Comparison of ENCODE assay signal across 9 mouse cellular contexts in genomic region chr14:59605671-59606353, GRCm38 (mm10). TPM values are rescaled to one million over a fixed set of nuclear protein-coding genes. Genes with fewer than 3 reads are reported as not detected.
DNase-seq lines count a peak whose midpoint lies in the region; ATAC-seq and TF ChIP-seq lines count a peak whose summit lies in the region.
"Had no signal": no experiment of that assay in that cellular context is flagged by ENCODE, and none has a peak within 500 bp of the region (broad histone marks: within the 10 kb centered on the region; RNA-seq: fewer than 3 reads in every experiment).

No protein-coding gene starts in this region.

- H3K4me2 ChIP-seq in liver, embryonic 11.5 days, result no peak overlapping the region
- no peak overlapping the region for H3K4me2 ChIP-seq in hindbrain, embryonic 13.5 days
- H3K4me2 ChIP-seq: lung, embryonic 15.5 days had no signal

- WGBS in liver, adult 2 months, result 16% methylated on average over 5 of the region's 5 CpGs
- WGBS in liver, embryonic 11.5 days, result 22% methylated on average over 5 of the region's 5 CpGs
- 22% methylated on average over 5 of the region's 5 CpGs for WGBS in forebrain, embryonic 10.5 days
- WGBS in hindbrain, embryonic 13.5 days, result 22% methylated on average over 5 of the region's 5 CpGs

- H3K36me3 ChIP-seq in liver, adult 2 months (ENCODE audit: control insufficient read depth, insufficient read depth, low read length), result no peaks in the 10 kb centered on the region
- no peaks in the 10 kb centered on the region for H3K36me3 ChIP-seq in liver, embryonic 11.5 days (ENCODE audit: control insufficient read depth, insufficient read depth, low read length)
- H3K36me3 ChIP-seq in forebrain, embryonic 10.5 days (replicated peaks), result no peaks in the 10 kb centered on the region
- no peaks in the 10 kb centered on the region for H3K36me3 ChIP-seq in hindbrain, embryonic 13.5 days
- H3K36me3 ChIP-seq: lung, embryonic 15.5 days had no signal

- no peak overlapping the region for H3K4me3 ChIP-seq in liver, adult 2 months (ENCODE audit: insufficient read depth, low read depth, low read length)
- no peak overlapping the region for H3K4me3 ChIP-seq in liver, embryonic 11.5 days (ENCODE audit: low read depth, low read length)
- H3K4me3 ChIP-seq in forebrain, embryonic 10.5 days, result no peak overlapping the region
- no peak overlapping the region for H3K4me3 ChIP-seq in hindbrain, embryonic 13.5 days
- H3K4me3 ChIP-seq: lung, embryonic 15.5 days had no signal

- H3K9me3 ChIP-seq in liver, embryonic 11.5 days (ENCODE audit: control insufficient read depth, low read length), result no peaks in the 10 kb centered on the region
- no peaks in the 10 kb centered on the region for H3K9me3 ChIP-seq in forebrain, embryonic 10.5 days
- H3K9me3 ChIP-seq in hindbrain, embryonic 13.5 days, result no peaks in the 10 kb centered on the region
- H3K9me3 ChIP-seq: lung, embryonic 15.5 days had no signal

- TF ChIP-seq CTCF in liver, adult 2 months (IDR thresholded peaks at IDR 0.05; ENCODE audit: low read depth, low read length), result peak; percentile 60

- no peak overlapping the region for H3K27ac ChIP-seq in liver, adult 2 months (replicated peaks; ENCODE audit: insufficient read depth, low read depth, low read length)
- H3K27ac ChIP-seq in liver, embryonic 11.5 days (ENCODE audit: low read depth, low read length), result no peak overlapping the region
- H3K27ac ChIP-seq in forebrain, embryonic 10.5 days, result no peak overlapping the region
- H3K27ac ChIP-seq in hindbrain, embryonic 13.5 days, result no peak overlapping the region
- H3K27ac ChIP-seq: lung, embryonic 15.5 days had no signal

- DNase-seq in liver, adult 2 months (ENCODE audit: extremely low read depth, low read depth, low spot score), result peak; percentile 41
- DNase-seq in liver, embryonic 11.5 days (ENCODE audit: low spot score), result no peak
- DNase-seq in c-Kit-negative CD71-positive TER-119-positive erythroid progenitor cells, embryonic 14.5 days (ENCODE audit: low read depth, low spot score), result peak; percentile 20
- DNase-seq in forebrain, embryonic 10.5 days (ENCODE audit: extremely low spot score, low spot score), result peak; percentile 68
- peak; percentile 56 to 62 for DNase-seq in left cerebral cortex, postnatal 25 days (ENCODE audit: low spot score in 2 of 2)
- DNase-seq in testis, postnatal 10 days (ENCODE audit: low spot score), result peak; percentile 92

- no peak overlapping the region for H3K9ac ChIP-seq in liver, adult 2 months (ENCODE audit: low read depth, low read length)
- no peak overlapping the region for H3K9ac ChIP-seq in liver, embryonic 11.5 days (ENCODE audit: low read depth, low read length)
- H3K9ac ChIP-seq in hindbrain, embryonic 13.5 days, result no peak overlapping the region
- H3K9ac ChIP-seq: lung, embryonic 15.5 days had no signal

- intact Hi-C loops in left cerebral cortex, postnatal 25 days (cut with DNase I), result loop anchor here (1.0 kb wide), 1 partner anchor 410 kb away; no protein-coding TSS in a partner anchor

- no peaks in the 10 kb centered on the region for H3K79me2 ChIP-seq in liver, adult 2 months (ENCODE audit: control insufficient read depth, insufficient read depth, low read length)

- TF ChIP-seq POLR2A in liver, adult 2 months (IDR thresholded peaks at IDR 0.05; ENCODE audit: extremely low read depth, insufficient read depth, low read length), result no peak

- no peak for ATAC-seq in liver, embryonic 11.5 days (replicated peaks; ENCODE audit: low FRiP score)
- ATAC-seq in hindbrain, embryonic 13.5 days (ENCODE audit: low FRiP score), result 0 out of 2 replicates have a peak, but pooled peaks have one; percentile 46
- peak; percentile 62; the same call in 1 of the 2 replicates for ATAC-seq in monocyte, adult 5-6 weeks (replicated peaks; ENCODE audit: insufficient number of reproducible peaks, low FRiP score, low TSS enrichment, poor library complexity, severe bottlenecking)

- H3K4me1 ChIP-seq in liver, adult 2 months (ENCODE audit: control insufficient read depth, insufficient read depth, low read length), result no peaks in the 10 kb centered on the region
- H3K4me1 ChIP-seq in liver, embryonic 11.5 days (replicated peaks; ENCODE audit: control insufficient read depth, insufficient read depth, low read length), result no peaks in the 10 kb centered on the region
- H3K4me1 ChIP-seq in forebrain, embryonic 10.5 days, result peaks cover 13% of the 10 kb centered on the region
- no peaks in the 10 kb centered on the region for H3K4me1 ChIP-seq in hindbrain, embryonic 13.5 days (replicated peaks)
- H3K4me1 ChIP-seq: lung, embryonic 15.5 days had no signal

- no peaks in the 10 kb centered on the region for H3K27me3 ChIP-seq in liver, adult 2 months (ENCODE audit: control insufficient read depth, insufficient read depth, low read length)
- H3K27me3 ChIP-seq in liver, embryonic 11.5 days (replicated peaks; ENCODE audit: control insufficient read depth, insufficient read depth, low read length), result no peaks in the 10 kb centered on the region
- peaks cover 12% of the 10 kb centered on the region for H3K27me3 ChIP-seq in forebrain, embryonic 10.5 days (ENCODE audit: poor library complexity, severe bottlenecking)
- H3K27me3 ChIP-seq in hindbrain, embryonic 13.5 days, result peaks cover 23% of the 10 kb centered on the region
- H3K27me3 ChIP-seq: lung, embryonic 15.5 days had no signal

RNA-seq across cellular contexts. Expression of gene Cdadc1, which starts 8.1 kb away (rescaled TPM):
- 27.5 and 31.3 TPM in 2 replicates for total RNA-seq in liver, adult 2 months (2014; rRNA removed)
- 11.1 and 11.9 TPM in 2 replicates for polyA plus RNA-seq in liver, adult 2 months (2012; rRNA removed)
- polyA plus RNA-seq in liver, embryonic 11.5 days (2014; fragmentation: Nextera tagmentation; extraction: Ambion mirVana), result 25.8 and 30.0 TPM in 2 replicates
- polyA plus RNA-seq in forebrain, embryonic 10.5 days (2016; fragmentation: Nextera tagmentation; extraction: Ambion mirVana), result 23.5 and 26.6 TPM in 2 replicates
- 36.3 and 37.8 TPM in 2 replicates for polyA plus RNA-seq in hindbrain, embryonic 13.5 days (2015; fragmentation: Nextera tagmentation; extraction: Ambion mirVana)
- total RNA-seq in left cerebral cortex, postnatal 25 days (2021), result 10 to 100 TPM; 63.2 to 66.1 TPM
- total RNA-seq in monocyte, adult 5-6 weeks (2017), result 23.8 to 26.5 TPM (median 25.9 TPM) in 3 replicates

RNA-seq across cellular contexts. Expression of gene Shisa2, which starts 19.3 kb away (rescaled TPM):
- 0.18 and 0.20 TPM in 2 replicates for total RNA-seq in liver, adult 2 months (2014; rRNA removed)
- 0.26 and 0.48 TPM in 2 replicates for polyA plus RNA-seq in liver, adult 2 months (2012; rRNA removed)
- polyA plus RNA-seq in liver, embryonic 11.5 days (2014; fragmentation: Nextera tagmentation; extraction: Ambion mirVana), result 5.2 and 5.4 TPM in 2 replicates
- polyA plus RNA-seq in forebrain, embryonic 10.5 days (2016; fragmentation: Nextera tagmentation; extraction: Ambion mirVana), result 23.3 and 30.5 TPM in 2 replicates
- polyA plus RNA-seq in hindbrain, embryonic 13.5 days (2015; fragmentation: Nextera tagmentation; extraction: Ambion mirVana), result 4.0 and 4.3 TPM in 2 replicates
- 1 to 10 TPM; 2.3 to 2.4 TPM for total RNA-seq in left cerebral cortex, postnatal 25 days (2021)
- not detected in 3 replicates for total RNA-seq in monocyte, adult 5-6 weeks (2017)
